Mouse (Mus musculus): ENCODE measurements at regions not wholly inside any gene's neighbourhood (a gene's known extent, or its start where the extent isn't known, plus 50 kb on each side); places are given as distances from the start of the nearest gene placed in this dataset.

DNA sequence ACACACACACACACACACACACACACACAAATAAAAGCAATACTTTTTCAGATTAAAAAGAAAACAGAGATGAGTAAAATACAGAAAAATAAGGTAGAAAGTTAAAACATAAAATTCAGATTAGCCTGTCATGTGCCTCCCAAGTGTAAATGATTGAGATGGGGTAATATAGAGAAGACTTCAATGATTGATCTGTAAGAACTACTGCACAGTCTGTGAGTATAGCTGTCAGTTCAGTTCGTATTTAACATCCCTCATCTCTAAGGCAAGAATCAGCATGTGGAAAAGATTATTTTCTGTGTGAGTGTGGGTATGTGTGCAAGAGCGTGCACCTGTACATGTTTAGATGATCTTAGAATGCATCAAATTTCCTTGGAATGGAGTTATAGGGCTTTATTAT lies 200.3 kb upstream of the Gm5152 start:
- no peak for TF ChIP-seq CTCF (IDR thresholded peaks at IDR 0.05; ENCODE audit: borderline replicate concordance, insufficient read depth, low read length)
- TF ChIP-seq POLR2A (IDR thresholded peaks at IDR 0.05; ENCODE audit: low read depth, low read length), result no peak

All from embryonic fibroblast, embryonic 13.5 days (primary cell).